Mouse (Mus musculus) liver, embryonic 11.5 days (tissue): ENCODE measurements around the gene Mboat7. TPM values are rescaled to one million over a fixed set of nuclear protein-coding genes. Genes with fewer than 3 reads are reported as not detected.
A peak's percentile ranks its signal among the peaks of the same experiment; 100 is the strongest.

Experiments
- ATAC-seq: fragments of 200-750 bp; cut with Nextera tagmentation; replicated peaks from 2 replicates; pipeline ENCODE4 v1.8.0; 2017; ENCODE audit warnings: moderate number of reproducible peaks, mild to moderate bottlenecking, moderate TSS enrichment, moderate library complexity; ENCODE audit not compliant: low FRiP score
- DNase-seq: peaks from one replicate; pipeline ENCODE4 v3.0.0-alpha.2; 2017; ENCODE audit warnings: low spot score
- H3K27ac ChIP-seq: fragments of 300-500 bp; sonication (generic); 2 replicates; pipeline ENCODE4 v1.5.1; 2014; ENCODE audit warnings: mild to moderate bottlenecking, low read depth, low read length, control low read depth
- H3K27me3 ChIP-seq: fragments of 300-500 bp; sonication (generic); replicated peaks from 2 replicates; pipeline ENCODE4 v1.6.1; 2014; ENCODE audit warnings: low read length, mixed read lengths; ENCODE audit not compliant: control insufficient read depth, insufficient read depth
- H3K36me3 ChIP-seq: fragments of 300-500 bp; sonication (generic); 2 replicates; pipeline ENCODE4 v1.6.1; 2014; ENCODE audit warnings: mild to moderate bottlenecking, low read length, moderate library complexity, mixed read lengths; ENCODE audit not compliant: control insufficient read depth, insufficient read depth
- H3K4me1 ChIP-seq: fragments of 300-500 bp; sonication (generic); replicated peaks from 2 replicates; pipeline ENCODE4 v1.6.1; 2014; ENCODE audit warnings: low read length, mixed read lengths; ENCODE audit not compliant: control insufficient read depth, insufficient read depth
- H3K4me2 ChIP-seq: fragments of 300-500 bp; sonication (generic); 2 replicates; pipeline ENCODE4 v1.6.1; 2014; ENCODE audit warnings: mild to moderate bottlenecking, control low read depth, moderate library complexity
- H3K4me3 ChIP-seq: fragments of 300-500 bp; sonication (generic); 2 replicates; pipeline ENCODE4 v1.5.1; 2014; ENCODE audit warnings: low read depth, low read length, control low read depth
- H3K9ac ChIP-seq: fragments of 300-500 bp; sonication (generic); 2 replicates; pipeline ENCODE4 v1.6.1; 2014; ENCODE audit warnings: low read depth, low read length, control low read depth
- H3K9me3 ChIP-seq: fragments of 300-500 bp; sonication (generic); 2 replicates; pipeline ENCODE4 v1.6.1; 2016; ENCODE audit warnings: low read length, inconsistent platforms, mixed read lengths; ENCODE audit not compliant: control insufficient read depth
- WGBS: fragments of 180-500 bp; shearing (Covaris S2); extraction: QIAGEN DNeasy Blood & Tissue Kit; methylation state at CpG from one replicate; pipeline ENCODE4 v1.1.7; 2014; 5-methylcytosine and 5-hydroxymethylcytosine counted together
- microRNA-seq: library from miRNA; unstranded; fragments of <30 nt; microRNA quantifications from one replicate; pipeline ENCODE4, GENCODE M21; 2017; ENCODE audit warnings: borderline number of aligned reads
- polyA plus RNA-seq: library from polyadenylated mRNA; unstranded; fragments of >200 nt; fragmentation: Nextera tagmentation; extraction: Ambion mirVana; gene quantifications from 2 replicates; pipeline ENCODE4 v1.2.1, GENCODE M21; 2014

Mboat7 gene
- polyA plus RNA-seq, 1 experiment from 2014 or later: 35.7 TPM

GRCm38 (mm10) chr7:3643412-3643811 is 49.9 kb downstream of the Mboat7 start:
- H3K9ac ChIP-seq: no peak overlapping the region
- H3K36me3 ChIP-seq: peaks cover 21% of the 10 kb centered on the region
- no peak overlapping the region for H3K27ac ChIP-seq
- no peaks in the 10 kb centered on the region for H3K9me3 ChIP-seq
- DNase-seq (no peak), ATAC-seq (no peak)
- H3K4me1 ChIP-seq: peaks cover 25% of the 10 kb centered on the region
- peak overlapping the region; percentile 90 for H3K4me2 ChIP-seq
- H3K4me3 ChIP-seq: no peak overlapping the region
- 57% methylated on average over 5 of the region's 5 CpGs for WGBS
- H3K27me3 ChIP-seq: no peaks in the 10 kb centered on the region

GRCm38 (mm10) chr7:3630478-3630815 is 62.9 kb downstream of the Mboat7 start:
- Histone ChIP-seq H3K27me3 (no peaks in the 10 kb centered on the region), H3K27ac (peak overlapping the region; percentile 35; the same call in 1 of the 2 replicates), H3K9ac (peak overlapping the region; percentile 72), H3K4me2 (peak overlapping the region; percentile 87), H3K4me1 (peaks cover 15% of the 10 kb centered on the region), H3K4me3 (peak overlapping the region; percentile 72), H3K36me3 (peaks cover 8% of the 10 kb centered on the region; the same call in 1 of the 2 replicates), H3K9me3 (no peaks in the 10 kb centered on the region)
- WGBS: 49% methylated on average over 3 of the region's 3 CpGs
- DNase-seq (no peak), ATAC-seq (peak; percentile 7; the same call in 1 of the 2 replicates)

GRCm38 (mm10) chr7:3629543-3630477 is 63.5 kb downstream of the Mboat7 start, which contains the start of the genes Tfpt and Prpf31:
Gene Tfpt, minus strand, starts transcription at chr7:3629929.
Gene Prpf31, plus strand, starts transcription at chr7:3629985.
- Histone ChIP-seq H3K4me1 (peaks cover 15% of the 10 kb centered on the region), H3K27ac (peak within 1 kb of the TSS; percentile 40; the same call in 1 of the 2 replicates), H3K27me3 (no peaks in the 10 kb centered on the region), H3K9me3 (no peaks in the 10 kb centered on the region), H3K9ac (peak within 1 kb of the TSS; percentile 72), H3K4me2 (peak within 1 kb of the TSS; percentile 87), H3K4me3 (peak within 1 kb of the TSS; percentile 72), H3K36me3 (peaks cover 8% of the 10 kb centered on the region; the same call in 1 of the 2 replicates)
- under 1% methylated on average over 47 of the region's 47 CpGs for WGBS
- peak; percentile 94 for DNase-seq
- peak; percentile 86 for ATAC-seq

- Histone ChIP-seq H3K36me3 (peaks cover 10% of the 10 kb centered on the region), H3K9me3 (no peaks in the 10 kb centered on the region), H3K4me1 (peaks cover 15% of the 10 kb centered on the region), H3K27ac (no peak overlapping the region), H3K27me3 (no peaks in the 10 kb centered on the region), H3K4me3 (peak overlapping the region; percentile 72), H3K4me2 (peak overlapping the region; percentile 87), H3K9ac (peak overlapping the region; percentile 72)
- ATAC-seq (peak; percentile 41), DNase-seq (no peak)
- WGBS: 32% methylated on average over 4 of the region's 4 CpGs
Measured at GRCm38 (mm10) chr7:3629030-3629429, 64.3 kb downstream of the Mboat7 start.

Small RNAs within 50 kb of the gene (microRNA-seq; reads per million reads assigned to microRNA genes)
- gene Mir3572: 7.4 reads per million, percentile 19 among the genes with 10 or more reads in this experiment

Other genes with a start within 250 kb of the Mboat7 start
- gene Tarm1, start 190.9 kb downstream of the Mboat7 start, polyA plus RNA-seq: not detected in 2 replicates
- 0.17 TPM in 1 of 2 replicates, not detected in the other for gene Oscar, start 77.4 kb downstream of the Mboat7 start, polyA plus RNA-seq
- 375 and 405 TPM in 2 replicates for gene Ndufa3, start 76.2 kb downstream of the Mboat7 start, polyA plus RNA-seq
- gene Tfpt, start 63.6 kb downstream of the Mboat7 start, polyA plus RNA-seq: 21.5 and 24.1 TPM in 2 replicates
- gene Prpf31, start 63.5 kb downstream of the Mboat7 start, polyA plus RNA-seq: 136 and 137 TPM in 2 replicates
- 69.6 and 76.5 TPM in 2 replicates for gene Cnot3, start 48.3 kb downstream of the Mboat7 start, polyA plus RNA-seq
- 13.4 and 13.5 TPM in 2 replicates for gene Leng1, start 27.7 kb downstream of the Mboat7 start, polyA plus RNA-seq
- gene Tmc4, start 16.0 kb downstream of the Mboat7 start, polyA plus RNA-seq: 10.0 and 12.1 TPM in 2 replicates
- 103 and 106 TPM in 2 replicates for gene Tsen34, start 660 bp downstream of the Mboat7 start, polyA plus RNA-seq
- gene Rps9, start 10.5 kb upstream of the Mboat7 start, polyA plus RNA-seq: 1,767 and 1,846 TPM in 2 replicates
- 1.0 and 1.3 TPM in 2 replicates for gene Pirb, start 26.9 kb upstream of the Mboat7 start, polyA plus RNA-seq
- gene Gm15448, start 132.2 kb upstream of the Mboat7 start, polyA plus RNA-seq: 0.13 TPM in 1 of 2 replicates, not detected in the other
- 0.30 and 0.38 TPM in 2 replicates for gene Pira2, start 151.5 kb upstream of the Mboat7 start, polyA plus RNA-seq
- 0.18 and 0.21 TPM in 2 replicates for gene Gm14548, start 204.6 kb upstream of the Mboat7 start, polyA plus RNA-seq
- 0.13 and 0.23 TPM in 2 replicates for gene Lilra6, start 222.0 kb upstream of the Mboat7 start, polyA plus RNA-seq